Mouse (Mus musculus) neutrophil, adult 59 days (primary cell): ENCODE measurements around the gene Cdc16. TPM values are rescaled to one million over a fixed set of nuclear protein-coding genes. Genes with fewer than 3 reads are reported as not detected.

Experiments
- total RNA-seq, 2 experiments: library from RNA; stranded (reverse); gene quantifications; 1 replicate in 1 of 2; 2 replicates in 1 of 2; pipeline ENCODE4 v1.2.4; 2023

Cdc16 gene
- 10 to 100 TPM; 28.0 to 28.5 TPM for total RNA-seq

GRCm38 (mm10) chr8:13756982-13757804 is at the start of gene Cdc16:
Gene Cdc16, plus strand, starts transcription at chr8:13757676.

DNA sequence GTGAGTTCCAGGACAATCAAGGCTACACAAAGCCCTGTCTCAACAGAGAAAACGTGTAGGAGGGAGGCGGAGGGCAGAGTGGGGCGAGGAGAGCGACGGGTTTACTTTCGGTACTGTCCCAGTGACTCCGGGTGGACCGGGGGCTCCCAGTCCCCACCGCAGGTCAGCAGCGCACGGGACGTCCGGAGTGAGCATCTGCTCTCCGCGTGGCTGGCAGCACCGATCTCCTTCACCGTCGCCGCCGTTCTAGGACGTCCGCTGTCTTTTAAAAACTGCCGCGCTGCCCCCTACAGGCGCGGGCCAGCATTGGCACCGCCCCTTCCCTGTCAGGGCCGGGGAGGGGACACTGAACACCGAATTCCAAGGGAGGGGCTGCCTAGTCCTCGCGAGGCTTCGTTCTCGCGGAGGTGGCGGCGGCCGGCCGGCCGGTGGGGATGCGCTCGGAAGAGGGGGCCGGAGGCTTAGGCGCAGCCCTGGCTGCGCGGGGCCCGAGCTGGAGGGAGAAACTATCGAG is 27.8 kb downstream of the Cdc16 start, which contains the start of gene Upf3a:
Upf3a (plus strand) TSS at position 366 of the 514 bp plus-strand sequence.

Other genes with a start within 250 kb of the Cdc16 start
- gene 1700029H14Rik, start 195.2 kb upstream of the Cdc16 start, total RNA-seq = 1 to 10 TPM; 2.4 to 2.9 TPM
- 100 to 1,000 TPM; 158 to 187 TPM for gene Rasa3, start 80.1 kb upstream of the Cdc16 start, total RNA-seq
- gene Cfap97d2, start 51.8 kb upstream of the Cdc16 start, total RNA-seq = not detected
- gene Upf3a, start 27.9 kb downstream of the Cdc16 start, total RNA-seq = 10 to 100 TPM; 18.8 to 20.7 TPM
- not detected for gene AF366264, start 80.7 kb downstream of the Cdc16 start, total RNA-seq
- gene Champ1, start 112.0 kb downstream of the Cdc16 start, total RNA-seq = 10 to 100 TPM; 10.1 to 12.1 TPM
- 1 to 10 TPM; 1.1 to 2.3 TPM for gene Coprs, start 132.6 kb downstream of the Cdc16 start, total RNA-seq